Mouse (Mus musculus) CD4-positive, CD25-positive, alpha-beta regulatory T cell, adult 9 weeks (primary cell): ENCODE data around the gene Fsip2. TPM values are rescaled to one million over a fixed set of nuclear protein-coding genes. Genes with fewer than 3 reads are reported as not detected.

Experiments used
- polyA plus RNA-seq: library from polyadenylated mRNA; unstranded; fragments of 100-300 nt; shearing (Covaris generic); gene quantifications from one replicate; pipeline ENCODE4 v1.2.1, GENCODE M21; 2017

Gene Fsip2
- polyA plus RNA-seq: not detected

DNA sequence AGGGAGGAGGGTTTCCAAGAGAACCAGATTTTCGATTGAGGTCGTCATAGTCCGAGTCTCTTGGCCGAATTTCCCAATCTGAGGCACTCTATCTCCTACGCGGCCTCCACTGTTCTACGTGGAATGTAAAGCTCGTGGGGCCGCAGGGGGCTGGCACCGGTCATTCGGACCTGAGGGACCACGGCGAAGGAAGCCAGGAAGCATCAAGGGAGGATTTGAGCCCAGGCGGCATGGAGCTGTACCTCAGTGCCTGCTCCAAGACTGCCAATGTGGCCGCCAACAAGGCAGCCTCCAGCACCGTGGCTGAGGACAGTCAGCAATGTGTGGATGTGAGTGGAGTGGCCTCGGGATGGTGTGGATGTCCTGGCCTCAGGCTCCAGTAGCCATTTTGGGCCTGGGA, at the start of gene Fsip2:
TSS of gene Fsip2 (plus strand) at position 163 of the 400 bp plus-strand sequence.

